Mouse (Mus musculus) spleen, postnatal 36 days (tissue): ENCODE measurements around the gene Traf3ip3.

Experiments used
- DNase-seq, 2 experiments: peaks; one replicate each; pipeline ENCODE4 v3.0.0; 2022; ENCODE audit warnings: low spot score in 2 of 2, mixed read lengths in 1 of 2

The Traf3ip3 gene

GRCm38 (mm10) chr1:193128055-193128454 is 73.4 kb downstream of the Traf3ip3 start:
- no peak for DNase-seq

DNA sequence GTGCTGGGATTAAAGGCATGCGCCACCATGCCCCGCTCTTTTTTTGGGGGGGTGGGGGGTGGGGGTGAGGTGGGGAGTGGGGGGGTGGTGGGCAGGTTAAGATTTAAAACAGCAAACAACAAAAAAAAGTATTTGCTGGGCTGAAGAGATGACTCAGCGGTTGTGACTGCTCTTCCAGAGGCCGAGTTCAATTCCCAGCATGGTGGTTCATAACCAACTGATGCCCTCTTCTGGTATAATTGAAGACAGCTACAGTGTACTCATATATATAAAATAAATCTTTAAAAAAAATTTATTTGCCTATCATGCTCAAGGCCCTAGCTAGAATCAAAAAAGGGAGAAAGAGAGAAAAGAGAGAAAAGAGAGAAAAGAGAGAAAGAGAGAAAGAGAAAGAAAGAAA is 75.7 kb downstream of the Traf3ip3 start:
- no peak for DNase-seq
